Mouse (Mus musculus) liver, adult 2 months (tissue): ENCODE results near the gene Sar1a. TPM values are rescaled to one million over a fixed set of nuclear protein-coding genes. Genes with fewer than 3 reads are reported as not detected.

Experiments used
- DNase-seq: peaks from one replicate; pipeline ENCODE4 v3.0.0-alpha.2; 2011; ENCODE audit warnings: low read depth, low spot score; ENCODE audit errors: extremely low read depth
- H3K27ac ChIP-seq: fragments of 200-500 bp; replicated peaks from 2 replicates; pipeline ENCODE4 v1.5.1; 2012; ENCODE audit warnings: low read depth, mild to moderate bottlenecking, control low read depth, inconsistent platforms, low read length; ENCODE audit not compliant: insufficient read depth
- H3K27me3 ChIP-seq: fragments of 200-500 bp; 2 replicates; pipeline ENCODE4 v1.6.1; 2012; ENCODE audit warnings: mild to moderate bottlenecking, moderate library complexity, low read length, inconsistent platforms; ENCODE audit not compliant: control insufficient read depth, insufficient read depth
- H3K36me3 ChIP-seq: fragments of 200-500 bp; 2 replicates; pipeline ENCODE4 v1.6.1; 2012; ENCODE audit warnings: low read length, inconsistent platforms; ENCODE audit not compliant: control insufficient read depth, insufficient read depth
- H3K4me1 ChIP-seq: fragments of 200-500 bp; 2 replicates; pipeline ENCODE4 v1.6.1; 2011; ENCODE audit warnings: low read length; ENCODE audit not compliant: control insufficient read depth, insufficient read depth
- H3K4me3 ChIP-seq: fragments of 200-500 bp; 2 replicates; pipeline ENCODE4 v1.5.1; 2011; ENCODE audit warnings: low read depth, mild to moderate bottlenecking, control low read depth, low read length, moderate library complexity; ENCODE audit not compliant: insufficient read depth
- H3K79me2 ChIP-seq: fragments of 200-500 bp; 2 replicates; pipeline ENCODE4 v1.6.1; 2012; ENCODE audit warnings: inconsistent platforms, mild to moderate bottlenecking, low read length, moderate library complexity; ENCODE audit not compliant: control insufficient read depth, insufficient read depth
- H3K9ac ChIP-seq: fragments of 200-500 bp; 2 replicates; pipeline ENCODE4 v1.6.1; 2012; ENCODE audit warnings: low read depth, mild to moderate bottlenecking, control low read depth, inconsistent platforms, low read length
- CTCF ChIP-seq: fragments of 200-500 bp; IDR thresholded peaks from 2 replicates; pipeline ENCODE4 v1.5.1; 2011; ENCODE audit warnings: low read depth, low read length, control low read depth
- POLR2A ChIP-seq: fragments of 200-500 bp; IDR thresholded peaks from 2 replicates; pipeline ENCODE4 v1.6.1; 2011; ENCODE audit warnings: low read length, control low read depth; ENCODE audit not compliant: insufficient read depth; ENCODE audit errors: extremely low read depth
- WGBS: fragments of 180-500 bp; shearing (Covaris S2); methylation state at CpG from one replicate; pipeline ENCODE4 v1.1.7; 2018; 5-methylcytosine and 5-hydroxymethylcytosine counted together
- polyA plus RNA-seq: library from polyadenylated mRNA; depleted of rRNA; stranded (reverse); fragments of >200 nt; gene quantifications from 2 replicates; pipeline ENCODE4 v1.2.3, GENCODE M21; 2012
- total RNA-seq: library from RNA; depleted of rRNA; stranded (reverse); fragments of >200 nt; gene quantifications from 2 replicates; pipeline ENCODE4 v1.2.3, GENCODE M21; 2014

Gene Sar1a
- total and polyA plus RNA-seq, 2 experiments: 53.2 to 73.0 TPM

DNA sequence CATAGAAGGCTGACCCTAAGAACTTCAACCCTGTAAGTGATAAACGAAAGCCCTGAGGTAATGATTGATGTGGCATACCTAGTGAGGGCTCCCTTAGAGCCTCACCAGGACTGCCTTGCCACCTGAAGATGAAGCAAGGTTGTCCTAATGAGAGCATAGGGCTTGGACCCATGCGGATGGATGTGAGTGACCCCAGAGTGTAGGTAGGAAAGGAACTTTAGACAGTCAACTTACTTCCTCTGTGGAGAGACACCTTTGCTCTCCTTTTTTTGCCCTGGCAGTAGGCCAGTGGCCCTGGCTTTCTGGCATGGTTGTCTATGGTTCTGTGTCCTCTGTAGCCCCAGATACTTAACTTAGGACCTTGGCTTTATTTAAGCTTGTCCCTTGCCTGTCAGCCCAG is 16.9 kb downstream of the Sar1a start:
- DNase-seq: peak; percentile 94
- peaks cover 6% of the 10 kb centered on the region for H3K4me1 ChIP-seq
- H3K4me3 ChIP-seq: peak overlapping the region; percentile 88; the same call in 1 of the 2 replicates
- H3K9ac ChIP-seq: peak overlapping the region; percentile 97
- TF ChIP-seq CTCF (no peak), POLR2A (no peak)
- peaks cover 17% of the 10 kb centered on the region; the same call in 1 of the 2 replicates for H3K36me3 ChIP-seq
- H3K27ac ChIP-seq: peak overlapping the region; percentile 86
- WGBS: 21% methylated on average over 2 of the region's 2 CpGs
- peaks cover 15% of the 10 kb centered on the region for H3K79me2 ChIP-seq
- H3K27me3 ChIP-seq: no peaks in the 10 kb centered on the region

DNA sequence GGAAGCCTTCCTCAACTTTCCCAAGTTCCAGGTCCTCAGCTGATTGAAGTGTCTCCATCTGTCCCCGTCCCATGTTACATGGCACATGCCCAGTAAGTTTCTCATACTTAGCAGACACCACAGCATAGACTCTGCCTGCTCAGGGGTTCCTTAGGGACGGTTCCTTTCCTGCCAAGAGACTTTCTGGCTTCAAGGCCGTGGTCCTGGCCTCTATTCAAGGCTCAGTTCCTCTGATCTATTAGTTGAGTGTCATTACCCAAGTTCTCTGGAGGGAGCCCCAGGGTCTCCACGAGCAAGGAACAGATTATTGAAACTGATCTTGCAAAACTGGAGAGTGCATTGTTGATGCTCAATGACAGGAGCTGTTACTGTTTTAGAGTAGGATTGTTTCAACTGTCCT is 24.6 kb downstream of the Sar1a start:
- TF ChIP-seq CTCF: no peak
- no peak for TF ChIP-seq POLR2A
- Histone ChIP-seq H3K9ac (no peak overlapping the region), H3K27me3 (no peaks in the 10 kb centered on the region), H3K4me1 (no peaks in the 10 kb centered on the region), H3K36me3 (peaks cover 26% of the 10 kb centered on the region), H3K27ac (no peak overlapping the region), H3K79me2 (no peaks in the 10 kb centered on the region), H3K4me3 (no peak overlapping the region)
- 65% methylated on average over 4 of the region's 4 CpGs for WGBS
- DNase-seq: no peak

DNA sequence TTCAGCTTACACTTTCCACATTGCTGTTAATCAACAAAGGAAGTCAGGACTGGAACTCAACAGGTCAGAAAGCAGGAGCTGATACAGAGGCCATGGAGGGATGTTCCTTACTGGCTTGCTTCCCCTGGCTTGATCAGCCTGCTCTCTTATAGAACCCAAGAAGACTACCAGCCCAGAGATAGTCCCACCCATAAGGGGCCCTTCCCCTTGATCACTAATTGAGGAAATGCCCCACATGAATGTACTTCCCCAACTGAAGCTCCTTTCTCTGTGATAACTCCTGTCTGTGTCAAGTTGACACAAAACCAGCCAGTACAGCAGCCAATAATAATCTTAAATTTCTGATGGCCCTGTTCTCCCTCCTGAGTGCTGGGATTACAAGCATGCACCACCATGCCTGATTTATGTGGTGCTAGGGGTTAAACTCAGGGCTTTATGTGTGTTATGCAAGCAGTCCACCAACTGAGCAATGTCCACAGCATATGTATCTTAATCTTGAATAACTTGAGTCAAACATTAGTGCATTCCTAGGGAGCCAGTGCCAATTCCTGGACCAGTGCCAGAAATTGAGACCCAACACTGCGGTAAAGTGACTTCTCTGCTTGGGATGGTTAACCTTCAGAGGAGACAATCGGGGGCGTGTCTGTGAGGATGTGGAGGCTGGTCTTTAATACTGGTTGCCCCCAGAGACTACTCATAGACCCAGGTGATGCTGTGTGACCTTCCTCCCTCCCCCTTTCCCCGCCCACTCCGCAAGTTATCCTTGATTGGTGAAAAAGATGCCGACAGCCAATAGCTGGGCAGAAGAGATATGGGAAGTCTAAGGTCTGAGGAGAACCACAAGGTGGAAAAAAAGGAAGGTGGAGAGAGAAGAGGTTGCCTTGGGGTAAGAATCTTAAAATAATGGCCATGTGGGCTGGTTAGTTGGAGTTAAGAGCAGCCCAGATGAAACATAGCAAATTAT is 26.6 kb downstream of the Sar1a start:
- Histone ChIP-seq H3K27me3 (no peaks in the 10 kb centered on the region), H3K36me3 (peaks cover 18% of the 10 kb centered on the region), H3K4me1 (no peaks in the 10 kb centered on the region), H3K4me3 (no peak overlapping the region), H3K9ac (no peak overlapping the region), H3K79me2 (no peaks in the 10 kb centered on the region), H3K27ac (no peak overlapping the region)
- DNase-seq: no peak
- 72% methylated on average over 6 of the region's 6 CpGs for WGBS
- TF ChIP-seq POLR2A: no peak
- TF ChIP-seq CTCF: no peak

DNA sequence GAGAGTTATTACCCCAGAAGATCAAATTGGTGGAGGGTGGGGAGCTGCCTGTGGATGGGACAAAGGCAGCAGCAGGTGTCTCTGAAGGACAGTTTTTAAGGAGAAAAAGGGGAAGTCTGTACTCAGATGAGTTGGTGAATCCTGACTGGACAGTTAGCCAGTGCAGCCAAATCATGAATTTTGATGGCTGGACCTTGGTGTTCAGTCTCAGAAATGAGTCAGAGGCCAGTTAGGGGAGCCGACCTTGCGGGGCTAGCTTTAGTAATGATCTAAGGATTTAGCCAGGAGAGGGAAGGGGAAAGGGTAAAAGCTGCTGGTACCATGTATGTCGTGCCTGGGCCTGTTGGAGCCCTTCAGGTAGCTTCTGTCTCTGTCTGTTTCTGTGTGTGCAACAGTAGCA is 33.5 kb downstream of the Sar1a start:
- TF ChIP-seq CTCF (no peak), POLR2A (no peak)
- DNase-seq: no peak
- H3K79me2 ChIP-seq: no peaks in the 10 kb centered on the region
- no peak overlapping the region for H3K27ac ChIP-seq
- no peak overlapping the region for H3K4me3 ChIP-seq
- peaks cover 10% of the 10 kb centered on the region for H3K4me1 ChIP-seq
- no peaks in the 10 kb centered on the region for H3K36me3 ChIP-seq
- H3K9ac ChIP-seq: no peak overlapping the region
- 91% methylated on average over 3 of the region's 3 CpGs for WGBS
- H3K27me3 ChIP-seq: no peaks in the 10 kb centered on the region

DNA sequence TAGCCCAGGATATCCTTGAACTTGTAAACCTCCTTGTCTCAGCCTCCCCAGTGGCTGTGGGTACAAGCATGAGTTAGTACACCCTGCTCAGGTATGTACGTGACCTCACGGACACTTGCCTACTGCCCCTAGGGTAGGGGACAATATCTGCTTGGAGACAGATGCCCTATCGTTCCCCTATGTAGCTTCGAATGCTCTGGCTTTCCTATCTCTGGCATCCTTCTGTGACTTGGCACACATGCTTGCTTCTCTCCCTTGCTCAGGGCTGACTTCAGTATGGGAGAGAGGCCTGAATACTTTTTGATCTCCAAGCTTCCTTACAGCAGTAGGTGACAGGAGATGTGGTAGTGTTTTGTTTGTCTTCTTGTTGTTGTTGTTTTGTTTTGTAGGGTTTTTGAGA is 34.0 kb downstream of the Sar1a start:
- DNase-seq: no peak
- no peaks in the 10 kb centered on the region for H3K36me3 ChIP-seq
- no peak overlapping the region for H3K9ac ChIP-seq
- H3K4me3 ChIP-seq: no peak overlapping the region
- H3K27ac ChIP-seq: no peak overlapping the region
- no peak for TF ChIP-seq POLR2A
- TF ChIP-seq CTCF: no peak
- 92% methylated on average over 4 of the region's 4 CpGs for WGBS
- H3K79me2 ChIP-seq: no peaks in the 10 kb centered on the region
- no peaks in the 10 kb centered on the region for H3K27me3 ChIP-seq
- peaks cover 10% of the 10 kb centered on the region for H3K4me1 ChIP-seq
